Mouse (Mus musculus) heart, adult 11 months (tissue): Measurements from ENCODE around the gene Lmna.

ENCODE experiments used
- DNase-seq: peaks from one replicate; pipeline ENCODE4 v3.0.0; 2022

Gene Lmna

GRCm38 (mm10) chr3:88538271-88539145, 28.8 kb upstream of the Lmna start:
- DNase-seq: peak; percentile 90

- DNase-seq: no peak
Observed at GRCm38 (mm10) chr3:88537146-88537545, 27.4 kb upstream of the Lmna start.

- DNase-seq: peak; percentile 99
Observed at GRCm38 (mm10) chr3:88536103-88536930, 26.6 kb upstream of the Lmna start.

GRCm38 (mm10) chr3:88535527-88535926, 25.8 kb upstream of the Lmna start:
- DNase-seq: no peak

- DNase-seq: peak; percentile 87
Observed at GRCm38 (mm10) chr3:88535005-88535404, 25.2 kb upstream of the Lmna start.

- peak; percentile 90 for DNase-seq
Observed at GRCm38 (mm10) chr3:88533706-88534105, 23.9 kb upstream of the Lmna start.

GRCm38 (mm10) chr3:88532689-88533511, 23.1 kb upstream of the Lmna start:
- peak; percentile 94 for DNase-seq

GRCm38 (mm10) chr3:88532299-88532674, 22.5 kb upstream of the Lmna start, which contains the start of gene Mex3a:
Gene Mex3a, plus strand, starts transcription at chr3:88532395.
- no peak for DNase-seq

- DNase-seq: peak; percentile 98
Observed at GRCm38 (mm10) chr3:88531348-88532298, 21.9 kb upstream of the Lmna start.

- peak; percentile 91 for DNase-seq
Observed at GRCm38 (mm10) chr3:88530082-88530864, 20.5 kb upstream of the Lmna start.

- peak; percentile 90 for DNase-seq
Observed at GRCm38 (mm10) chr3:88529204-88530000, 19.6 kb upstream of the Lmna start.

- no peak for DNase-seq
Observed at GRCm38 (mm10) chr3:88528646-88529045, 18.9 kb upstream of the Lmna start.

GRCm38 (mm10) chr3:88527565-88527964, 17.8 kb upstream of the Lmna start:
- DNase-seq: peak; percentile 93

- peak; percentile 99 for DNase-seq
Observed at GRCm38 (mm10) chr3:88526157-88527131, 16.7 kb upstream of the Lmna start.

- peak; percentile 91 for DNase-seq
Observed at GRCm38 (mm10) chr3:88525021-88525420, 15.3 kb upstream of the Lmna start.

- no peak for DNase-seq
Observed at GRCm38 (mm10) chr3:88523027-88523426, 13.3 kb upstream of the Lmna start.

GRCm38 (mm10) chr3:88521803-88522331, 12.1 kb upstream of the Lmna start:
- peak; percentile 96 for DNase-seq

- DNase-seq: no peak
Observed at GRCm38 (mm10) chr3:88521156-88521555, 11.4 kb upstream of the Lmna start.
